Mouse (Mus musculus): Measurements from ENCODE around the gene Naa25.

DNA sequence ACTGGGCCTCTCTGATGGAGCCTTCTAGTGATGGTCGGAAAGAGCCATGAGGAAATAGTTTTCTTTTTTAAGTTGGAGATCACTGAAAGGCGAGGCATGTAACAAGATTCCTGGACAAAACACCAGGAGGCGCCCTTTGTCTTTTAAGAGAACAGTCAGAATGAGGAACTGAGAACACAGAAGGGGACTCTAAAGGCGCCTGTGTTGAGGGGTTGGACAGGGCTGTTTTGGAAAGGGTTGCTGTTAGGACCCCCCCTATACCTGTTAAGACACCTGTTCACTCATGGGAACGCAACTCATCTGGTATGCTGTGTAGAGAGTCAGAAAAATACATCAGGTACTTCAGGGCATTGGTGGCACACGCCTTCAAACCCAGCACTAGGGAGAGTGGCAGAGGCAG is 52.2 kb downstream of the Naa25 start:
- TF ChIP-seq CTCF (IDR thresholded peaks at IDR 0.05; ENCODE audit: low read depth, low read length): no peak
- TF ChIP-seq EP300 (IDR thresholded peaks at IDR 0.05; ENCODE audit: insufficient read depth, low read depth, low read length): no peak
- TF ChIP-seq POLR2A (IDR thresholded peaks at IDR 0.05; ENCODE audit: insufficient read depth, low read length): no peak
